Mouse (Mus musculus): Measurements from ENCODE around the gene Carhsp1. TPM values are rescaled to one million over a fixed set of nuclear protein-coding genes. Genes with fewer than 3 reads are reported as not detected.

The Carhsp1 gene
- total RNA-seq, 4 experiments from 2014 or later = 10.1 to 17.9 (median 13.4) TPM

DNA sequence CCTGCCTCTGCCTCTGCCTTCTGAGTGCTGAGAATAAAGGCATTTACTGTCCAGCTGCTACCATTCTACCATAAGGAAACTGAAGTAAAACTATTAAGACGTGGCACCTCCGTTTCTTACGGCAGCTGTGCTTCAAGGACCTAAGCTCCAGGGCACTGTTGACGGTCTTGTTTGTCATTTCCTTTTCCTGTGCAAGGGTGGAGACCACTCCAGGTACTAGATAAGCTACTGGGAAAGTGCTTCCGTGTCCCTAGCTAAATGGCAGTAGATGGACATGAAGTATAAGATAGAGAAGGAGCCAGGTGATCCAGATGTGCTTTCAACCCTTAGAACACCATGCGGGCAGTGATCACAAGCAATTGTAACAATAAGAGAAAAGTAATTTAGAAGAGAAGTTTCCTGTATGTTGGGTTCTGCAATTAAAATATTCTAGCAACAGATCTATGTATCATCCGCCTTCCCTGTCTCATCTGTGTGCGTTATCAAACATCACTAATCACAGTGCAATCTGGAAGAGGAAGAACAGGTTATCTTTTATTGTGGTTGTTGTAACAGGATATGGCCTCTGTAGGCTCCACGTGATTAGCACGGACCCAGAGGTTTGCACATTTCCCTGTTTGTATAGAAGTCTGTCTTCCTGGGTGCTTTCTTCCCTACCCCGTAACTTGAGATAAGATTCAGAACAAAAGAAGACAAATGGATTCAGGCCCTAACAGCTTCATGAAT lies 32.3 kb downstream of the Carhsp1 start:
- no peak for DNase-seq (ENCODE audit: low spot score)

DNA sequence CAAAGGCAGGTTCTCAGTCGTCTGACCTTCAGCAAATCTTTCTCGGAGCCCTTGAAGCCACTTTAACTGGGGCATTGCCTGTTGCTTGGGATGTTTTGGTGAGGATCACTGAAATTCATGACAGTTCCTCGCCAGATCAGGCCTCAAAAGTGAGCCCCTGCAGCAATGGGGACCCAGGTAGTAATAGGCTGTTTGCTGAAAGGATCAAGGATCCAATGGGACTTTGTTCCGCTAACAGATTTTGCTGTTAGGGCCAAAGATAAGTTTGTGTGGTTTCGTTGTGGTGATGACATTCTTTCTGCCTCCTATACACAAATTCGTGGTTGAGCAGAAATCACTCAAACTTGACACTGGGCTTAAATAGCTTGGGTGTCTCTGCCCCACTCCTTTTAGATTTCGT lies 33.8 kb downstream of the Carhsp1 start:
- DNase-seq (ENCODE audit: low spot score) = no peak

- peak; percentile 91 for DNase-seq (ENCODE audit: low spot score)
These were observed 34.5 kb downstream of the Carhsp1 start, which contains the start of the genes Pmm2 and Tmem186 for GRCm38 (mm10) chr16:8637217-8638051. Gene Pmm2, plus strand, starts transcription at chr16:8637674. Gene Tmem186, minus strand, starts transcription at chr16:8637712.

GRCm38 (mm10) chr16:8636867-8637216 lies 35.1 kb downstream of the Carhsp1 start:
- DNase-seq (ENCODE audit: low spot score) = no peak

DNA sequence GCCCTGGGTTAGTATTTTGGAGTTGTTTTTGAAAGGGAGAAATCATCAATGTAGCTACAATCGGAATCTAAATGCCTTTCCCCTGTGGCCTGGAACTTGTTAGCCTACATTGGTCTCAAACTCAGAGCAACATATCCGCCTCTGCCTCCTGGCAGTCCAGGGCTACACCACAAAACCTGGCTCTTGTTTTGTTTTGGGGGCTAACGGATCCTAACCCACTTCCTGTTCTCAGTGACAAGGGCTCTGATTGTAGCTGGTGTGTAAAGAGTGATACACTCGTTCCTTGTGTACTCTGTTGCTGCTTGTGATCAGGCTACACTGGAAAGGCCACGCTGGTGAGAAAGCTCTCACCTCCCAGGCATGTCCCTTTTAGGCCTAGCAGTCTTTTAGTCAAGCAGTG lies 40.5 kb downstream of the Carhsp1 start:
- DNase-seq (ENCODE audit: low spot score) = no peak

GRCm38 (mm10) chr16:8630419-8630818 lies 41.5 kb downstream of the Carhsp1 start:
- DNase-seq (ENCODE audit: low spot score) = no peak

DNA sequence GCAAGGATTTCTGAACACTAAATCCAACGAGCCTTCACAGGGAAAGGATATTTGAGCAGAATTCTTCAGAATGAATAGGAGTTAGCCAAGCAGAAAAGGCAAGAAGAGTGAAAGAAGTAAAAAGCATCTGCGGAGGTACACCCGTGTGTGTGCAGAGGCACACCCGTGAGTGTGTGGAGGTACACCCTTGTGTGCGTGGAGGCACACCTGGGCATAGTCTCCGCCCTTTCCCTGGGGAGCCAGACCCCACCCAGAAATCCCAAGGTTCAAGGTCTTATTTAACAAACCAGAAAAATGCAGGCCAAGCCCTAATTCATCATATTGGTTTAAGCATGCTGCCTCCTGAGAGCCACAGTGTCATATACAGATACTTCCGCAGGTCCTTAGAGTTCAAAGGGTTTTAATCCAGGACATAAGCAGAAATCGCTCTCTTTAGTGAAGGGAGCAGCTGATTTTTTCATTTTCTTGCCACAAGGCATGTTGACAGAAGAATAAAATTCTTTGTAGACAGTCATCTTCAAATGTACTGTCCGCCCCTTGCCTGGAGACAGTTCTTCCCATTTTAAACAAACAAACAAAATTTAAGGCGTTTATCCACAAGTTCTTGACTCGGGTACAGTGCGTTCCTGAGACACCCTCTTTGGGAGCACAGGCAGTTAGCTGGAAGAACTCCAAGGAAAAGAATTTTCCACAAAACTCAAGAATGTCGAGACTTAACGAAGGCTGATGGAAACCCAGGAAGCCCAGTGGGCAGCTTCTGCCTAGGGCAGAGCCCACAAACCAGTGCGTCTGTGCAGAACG lies 51.4 kb downstream of the Carhsp1 start:
- no peak for DNase-seq (ENCODE audit: low spot score)

DNA sequence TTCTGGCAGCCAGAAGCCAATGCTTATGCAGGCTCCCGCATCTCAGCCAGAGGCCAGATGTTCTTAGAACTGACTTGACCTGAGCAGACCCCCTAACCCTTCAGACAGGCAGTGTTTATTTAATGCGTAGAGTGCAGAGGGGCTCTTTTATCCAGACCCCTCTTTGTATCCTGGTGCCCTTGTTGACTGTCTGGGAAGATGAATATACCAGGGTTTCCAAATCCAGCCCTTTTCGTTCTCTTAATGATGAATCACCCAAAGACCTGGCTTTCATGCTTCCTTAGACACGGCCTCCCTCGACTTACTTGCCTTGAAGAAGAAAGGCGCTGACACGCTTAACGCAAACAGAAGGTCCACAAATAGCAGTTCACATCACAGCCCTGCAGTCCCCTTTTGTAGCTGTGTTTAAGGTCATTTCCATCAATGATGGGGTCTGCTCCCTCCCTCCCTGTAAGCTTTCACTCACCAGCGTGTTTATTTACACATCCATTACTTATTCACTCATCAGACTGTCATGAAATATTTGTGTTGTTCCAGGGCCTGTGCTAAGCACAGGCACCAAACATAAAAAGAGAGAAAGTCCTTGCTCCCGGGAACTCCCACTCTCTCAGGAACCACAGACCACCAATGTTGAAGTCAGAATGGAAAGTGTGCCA lies 52.2 kb downstream of the Carhsp1 start:
- DNase-seq (ENCODE audit: low spot score) = no peak

DNA sequence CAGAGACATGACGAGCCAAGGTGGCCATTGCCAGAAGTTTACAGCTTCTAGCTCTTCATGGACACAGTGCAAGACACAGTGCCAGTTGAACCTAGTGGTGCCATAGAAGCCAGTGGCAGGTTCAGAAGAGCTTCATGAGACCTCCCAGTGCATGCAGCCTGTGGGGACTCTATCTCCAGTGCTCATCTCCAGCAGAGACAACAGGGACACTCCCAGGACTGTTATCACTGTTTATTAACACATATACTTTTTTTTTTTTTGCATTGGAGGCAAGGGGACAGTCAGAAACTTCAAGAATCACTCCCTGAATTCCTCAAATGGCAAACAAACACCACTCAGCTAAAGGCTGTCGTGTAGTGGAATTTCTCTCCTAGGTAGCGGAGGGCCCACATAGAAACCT lies 58.5 kb downstream of the Carhsp1 start:
- no peak for DNase-seq (ENCODE audit: low spot score)

DNA sequence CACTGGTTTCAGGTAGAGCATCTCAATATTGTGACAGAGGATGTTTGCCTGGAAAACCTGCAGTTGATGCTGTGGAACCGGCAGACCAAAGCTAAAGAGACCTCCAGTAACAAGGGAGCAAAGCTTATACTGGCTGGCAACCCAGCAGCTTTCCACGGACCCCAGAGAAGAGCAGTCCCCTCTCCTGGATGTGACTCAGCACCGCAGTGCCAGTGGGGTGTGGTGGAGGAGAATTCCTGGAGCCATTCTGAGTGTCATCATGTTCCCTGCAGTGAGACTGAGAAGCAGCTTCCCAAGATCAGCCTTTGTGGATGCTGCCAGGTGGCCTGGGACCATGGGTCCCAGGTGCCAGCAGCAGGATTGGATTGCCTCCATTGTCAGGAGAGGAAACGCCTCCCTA lies 58.9 kb downstream of the Carhsp1 start:
- no peak for DNase-seq (ENCODE audit: low spot score)

DNA sequence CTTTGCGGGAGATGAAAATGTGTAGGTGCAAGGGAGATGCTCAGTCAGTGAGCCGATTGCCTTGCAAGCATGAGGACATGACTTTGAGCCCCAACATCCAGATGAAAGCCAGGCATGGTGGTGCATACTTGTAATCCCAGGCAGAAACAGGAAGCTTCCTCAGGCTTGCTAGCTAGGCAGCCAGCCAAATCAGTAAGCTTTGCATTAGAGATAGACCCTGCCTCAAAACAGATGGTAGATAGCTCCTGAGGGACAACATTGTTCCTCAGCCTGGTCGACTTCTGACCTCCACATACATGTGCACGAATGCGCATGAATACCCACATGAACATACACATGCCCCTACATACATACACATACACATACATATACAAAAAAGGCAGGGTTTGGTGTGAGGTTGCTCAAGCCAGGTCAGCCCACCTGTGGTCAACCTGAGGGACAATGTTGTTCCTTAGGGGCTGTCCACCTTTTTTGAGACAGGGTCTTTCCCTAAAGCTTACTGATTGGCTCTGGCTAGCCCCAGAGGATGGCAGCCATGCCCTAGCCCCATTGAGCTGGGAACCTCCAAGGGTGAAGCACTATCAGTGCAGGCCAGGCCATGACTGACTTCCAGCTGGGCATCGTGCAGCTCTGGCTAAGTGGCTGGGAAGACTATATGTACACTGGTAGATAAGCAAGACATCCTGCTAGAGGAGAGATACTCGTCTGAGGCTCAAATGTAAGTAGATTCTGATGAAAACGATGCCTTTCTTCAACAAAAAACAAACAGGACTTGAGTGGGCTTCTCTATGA lies 59.5 kb downstream of the Carhsp1 start:
- no peak for DNase-seq (ENCODE audit: low spot score)

GRCm38 (mm10) chr16:8610397-8610796 lies 61.6 kb downstream of the Carhsp1 start:
- no peak for DNase-seq (ENCODE audit: low spot score)

Small RNA genes within 50 kb of the gene (microRNA-seq; reads per million reads assigned to microRNA genes)
- not detected for gene Gm22137

Other genes starting within 250 kb of the Carhsp1 start
- not detected for gene Tmem114, start 247.0 kb downstream of the Carhsp1 start, total RNA-seq (2022)
- gene Mettl22, start 201.4 kb downstream of the Carhsp1 start, total RNA-seq (2022) = 10 to 100 TPM; 30.7 to 41.3 (median 34.9) TPM
- 10 to 100 TPM in 3 of 4 experiments, 1 to 10 TPM in 1; 9.1 to 18.3 (median 14.6) TPM for gene Abat, start 158.7 kb downstream of the Carhsp1 start, total RNA-seq (2022)
- gene Pmm2, start 34.5 kb downstream of the Carhsp1 start, total RNA-seq (2022) = 10 to 100 TPM; 24.6 to 46.4 (median 32.1) TPM
- gene Tmem186, start 34.4 kb downstream of the Carhsp1 start, total RNA-seq (2022) = 10 to 100 TPM; 18.9 to 23.3 (median 20.1) TPM
- gene Gm5767, start 8.6 kb upstream of the Carhsp1 start, total RNA-seq (2022) = not detected
- gene Usp7, start 120.2 kb upstream of the Carhsp1 start, total RNA-seq (2022) = 10 to 100 TPM; 42.9 to 59.2 (median 48.1) TPM
- gene 1810013L24Rik, start 157.9 kb upstream of the Carhsp1 start, total RNA-seq (2022) = 100 to 1,000 TPM; 121 to 130 (median 129) TPM

Data from heart, adult 8-10 months (tissue).